Mouse (Mus musculus): Measurements from ENCODE around the gene D13Ertd608e. TPM values are rescaled to one million over a fixed set of nuclear protein-coding genes. Genes with fewer than 3 reads are reported as not detected.
"Not testable (repeated sequence)": the region's sequence is repeated elsewhere in the genome, so short reads cannot be mapped to it uniquely, and the experiment has no call there.

D13Ertd608e gene
- polyA plus RNA-seq, 1 experiment: not detected

- Histone ChIP-seq H3K4me1 (ENCODE audit: control insufficient read depth, insufficient read depth, low read length) (no peaks in the 10 kb centered on the region), H3K4me3 (replicated peaks; ENCODE audit: extremely low read depth, low read depth, low read length) (no peak overlapping the region)
- WGBS: 46% methylated on average over 8 of the region's 8 CpGs
- no peak for DNase-seq
- TF ChIP-seq POLR2A (IDR thresholded peaks at IDR 0.05; ENCODE audit: borderline replicate concordance, extremely low read depth, low read depth, low read length): no peak
- TF ChIP-seq CTCF (IDR thresholded peaks at IDR 0.05; ENCODE audit: insufficient read depth, low read length): no peak
These were observed 19.0 kb upstream of the D13Ertd608e start for GRCm38 (mm10) chr13:119816798-119817197.

GRCm38 (mm10) chr13:119817579-119818206 lies 18.1 kb upstream of the D13Ertd608e start:
- no peak for DNase-seq
- TF ChIP-seq CTCF (IDR thresholded peaks at IDR 0.05; ENCODE audit: insufficient read depth, low read length) (no peak), POLR2A (IDR thresholded peaks at IDR 0.05; ENCODE audit: borderline replicate concordance, extremely low read depth, low read depth, low read length) (no peak)
- no peak overlapping the region for H3K4me3 ChIP-seq (replicated peaks; ENCODE audit: extremely low read depth, low read depth, low read length)
- H3K4me1 ChIP-seq (ENCODE audit: control insufficient read depth, insufficient read depth, low read length): no peaks in the 10 kb centered on the region
- 22% methylated on average over 2 of the region's 2 CpGs for WGBS

- not testable (repeated sequence) for H3K4me3 ChIP-seq (replicated peaks; ENCODE audit: extremely low read depth, low read depth, low read length); DNase-seq; H3K4me1 ChIP-seq (ENCODE audit: control insufficient read depth, insufficient read depth, low read length)
These were observed 5.7 kb upstream of the D13Ertd608e start, which contains the start of gene AF067063 for GRCm38 (mm10) chr13:119830116-119830515. Gene AF067063 (minus strand): TSS chr13:119830216.

GRCm38 (mm10) chr13:119836324-119836811 lies 562 bp downstream of the D13Ertd608e start:
- 10% methylated on average over 23 of the region's 23 CpGs for WGBS
- DNase-seq: peak; percentile 21
- not testable (repeated sequence) for H3K4me1 ChIP-seq (ENCODE audit: control insufficient read depth, insufficient read depth, low read length); H3K4me3 ChIP-seq (replicated peaks; ENCODE audit: extremely low read depth, low read depth, low read length)

- not testable (repeated sequence) for H3K4me3 ChIP-seq (replicated peaks; ENCODE audit: extremely low read depth, low read depth, low read length)
- peak; percentile 10 for DNase-seq
These were observed 2.0 kb downstream of the D13Ertd608e start for GRCm38 (mm10) chr13:119837719-119838337.

GRCm38 (mm10) chr13:119839982-119840381 lies 4.2 kb downstream of the D13Ertd608e start:
- H3K4me3 ChIP-seq (replicated peaks; ENCODE audit: extremely low read depth, low read depth, low read length); DNase-seq: not testable (repeated sequence)
- WGBS: 31% methylated on average over 6 of the region's 6 CpGs

More at GRCm38 (mm10) chr13:119837719-119838337, 2.0 kb downstream of the D13Ertd608e start:
- not testable (repeated sequence) for H3K4me1 ChIP-seq (ENCODE audit: control insufficient read depth, insufficient read depth, low read length)
- WGBS: 10% methylated on average over 14 of the region's 23 CpGs

GRCm38 (mm10) chr13:119862399-119862798 lies 26.6 kb downstream of the D13Ertd608e start:
- not testable (repeated sequence) for H3K4me3 ChIP-seq (replicated peaks; ENCODE audit: extremely low read depth, low read depth, low read length); H3K4me1 ChIP-seq (ENCODE audit: control insufficient read depth, insufficient read depth, low read length); DNase-seq
- no CpG with 5 or more reads among the region's 6 CpGs for WGBS

More at GRCm38 (mm10) chr13:119839982-119840381, 4.2 kb downstream of the D13Ertd608e start:
- H3K4me1 ChIP-seq (ENCODE audit: control insufficient read depth, insufficient read depth, low read length): not testable (repeated sequence)

GRCm38 (mm10) chr13:119864395-119864999 lies 28.7 kb downstream of the D13Ertd608e start:
- H3K4me1 ChIP-seq (ENCODE audit: control insufficient read depth, insufficient read depth, low read length); H3K4me3 ChIP-seq (replicated peaks; ENCODE audit: extremely low read depth, low read depth, low read length); DNase-seq: not testable (repeated sequence)
- WGBS: 54% methylated on average over 6 of the region's 7 CpGs

- not testable (repeated sequence) for DNase-seq; H3K4me3 ChIP-seq (replicated peaks; ENCODE audit: extremely low read depth, low read depth, low read length); H3K4me1 ChIP-seq (ENCODE audit: control insufficient read depth, insufficient read depth, low read length)
- 36% methylated on average over 4 of the region's 4 CpGs for WGBS
These were observed 51.1 kb downstream of the D13Ertd608e start for GRCm38 (mm10) chr13:119886896-119887295.

- 76% methylated on average over 3 of the region's 3 CpGs for WGBS
- not testable (repeated sequence) for DNase-seq; H3K4me3 ChIP-seq (replicated peaks; ENCODE audit: extremely low read depth, low read depth, low read length); H3K4me1 ChIP-seq (ENCODE audit: control insufficient read depth, insufficient read depth, low read length)
These were observed 58.9 kb downstream of the D13Ertd608e start, which contains the start of gene Tcstv1 for GRCm38 (mm10) chr13:119894685-119895084. Gene Tcstv1 (minus strand): TSS chr13:119894785.

Other genes starting within 250 kb of the D13Ertd608e start
- 0.06 and 0.07 TPM in 2 replicates for gene Ccl28, start 212.2 kb upstream of the D13Ertd608e start, polyA plus RNA-seq (2012; rRNA removed)
- gene Hmgcs1, start 145.6 kb upstream of the D13Ertd608e start, polyA plus RNA-seq (2012; rRNA removed): 21.3 and 46.3 TPM in 2 replicates
- 0.62 and 0.68 TPM in 2 replicates for gene Nim1k, start 80.1 kb upstream of the D13Ertd608e start, polyA plus RNA-seq (2012; rRNA removed)
- 6.5 and 11.2 TPM in 2 replicates for gene Zfp131, start 45.1 kb upstream of the D13Ertd608e start, polyA plus RNA-seq (2012; rRNA removed)
- gene AF067063, start 5.8 kb upstream of the D13Ertd608e start, polyA plus RNA-seq (2012; rRNA removed): not detected in 2 replicates
- gene Tcstv1, start 58.8 kb downstream of the D13Ertd608e start, polyA plus RNA-seq (2012; rRNA removed): not detected in 2 replicates
- not detected in 2 replicates for gene Gm21761, start 93.3 kb downstream of the D13Ertd608e start, polyA plus RNA-seq (2012; rRNA removed)
- not detected in 2 replicates for gene B020031M17Rik, start 114.8 kb downstream of the D13Ertd608e start, polyA plus RNA-seq (2012; rRNA removed)
- 0.45 TPM in 1 of 2 replicates, not detected in the other for gene Gm36079, start 191.0 kb downstream of the D13Ertd608e start, polyA plus RNA-seq (2012; rRNA removed)
- gene Gm21188, start 216.2 kb downstream of the D13Ertd608e start, polyA plus RNA-seq (2012; rRNA removed): 1.7 and 2.8 TPM in 2 replicates

Data from lung, adult 2 months (tissue).